Mouse (Mus musculus) lung, postnatal 0 days (tissue): Measurements from ENCODE around the gene Tlr12. TPM values are rescaled to one million over a fixed set of nuclear protein-coding genes. Genes with fewer than 3 reads are reported as not detected.
A peak's percentile ranks its signal among the peaks of the same experiment; 100 is the strongest.

Experiments
- ATAC-seq: fragments of 200-750 bp; cut with Nextera tagmentation; 2 replicates; pipeline ENCODE4 v1.8.0; 2017; ENCODE audit warnings: moderate library complexity
- DNase-seq: peaks from one replicate; pipeline ENCODE4 v3.0.0-alpha.2; 2016; ENCODE audit warnings: low spot score
- H3K27ac ChIP-seq: fragments of 300-500 bp; sonication (generic); 2 replicates; pipeline ENCODE4 v1.5.1; 2014; ENCODE audit warnings: antibody characterized with exemption, mild to moderate bottlenecking, low read length, mixed read lengths
- H3K27me3 ChIP-seq: fragments of 300-500 bp; sonication (generic); replicated peaks from 2 replicates; pipeline ENCODE4 v1.6.1; 2014; ENCODE audit warnings: low read length, mixed read lengths; ENCODE audit not compliant: insufficient read depth
- H3K36me3 ChIP-seq: fragments of 300-500 bp; sonication (generic); 2 replicates; pipeline ENCODE4 v1.6.1; 2014; ENCODE audit warnings: low read length, mixed read lengths; ENCODE audit not compliant: insufficient read depth
- H3K4me1 ChIP-seq: fragments of 300-500 bp; sonication (generic); 2 replicates; pipeline ENCODE4 v1.6.1; 2014; ENCODE audit warnings: antibody characterized with exemption, low read depth, low read length, mixed read lengths; ENCODE audit not compliant: insufficient read depth
- H3K4me2 ChIP-seq: fragments of 300-500 bp; sonication (generic); replicated peaks from 2 replicates; pipeline ENCODE4 v1.6.1; 2014; ENCODE audit warnings: low read depth, mild to moderate bottlenecking, low read length, moderate library complexity, mixed read lengths
- H3K4me3 ChIP-seq: fragments of 300-500 bp; sonication (generic); 2 replicates; pipeline ENCODE4 v1.5.1; 2014; ENCODE audit warnings: low read depth, low read length
- H3K9ac ChIP-seq: fragments of 300-500 bp; sonication (generic); replicated peaks from 2 replicates; pipeline ENCODE4 v1.6.1; 2014; ENCODE audit warnings: low read depth, mild to moderate bottlenecking
- H3K9me3 ChIP-seq: fragments of 300-500 bp; sonication (generic); 2 replicates; pipeline ENCODE4 v1.6.1; 2016; ENCODE audit warnings: low read length, mixed read lengths
- CTCF ChIP-seq: IDR thresholded peaks from 2 replicates; pipeline ENCODE4 v1.5.1; 2016; ENCODE audit warnings: antibody characterized with exemption, mild to moderate bottlenecking
- EP300 ChIP-seq: IDR thresholded peaks from 2 replicates; pipeline ENCODE4 v1.6.1; 2016; ENCODE audit warnings: antibody characterized with exemption, mild to moderate bottlenecking, control low read depth
- WGBS: fragments of 180-500 bp; shearing (Covaris S2); extraction: QIAGEN DNeasy Blood & Tissue Kit; methylation state at CpG from one replicate; pipeline ENCODE4 v1.1.7; 2014; 5-methylcytosine and 5-hydroxymethylcytosine counted together
- polyA plus RNA-seq: library from polyadenylated mRNA; unstranded; fragments of >200 nt; fragmentation: Nextera tagmentation; extraction: Ambion mirVana; gene quantifications from 2 replicates; pipeline ENCODE4 v1.2.1, GENCODE M21; 2015

Tlr12 gene
- polyA plus RNA-seq, 1 experiment from 2014 or later, result 2.2 TPM

GRCm38 (mm10) chr4:128655446-128655845 lies 37.0 kb upstream of the Tlr12 start:
- Histone ChIP-seq H3K4me2 (peak overlapping the region; percentile 100), H3K9me3 (no peaks in the 10 kb centered on the region), H3K4me3 (peak overlapping the region; percentile 69), H3K27me3 (no peaks in the 10 kb centered on the region), H3K9ac (peak overlapping the region; percentile 53), H3K27ac (no peak overlapping the region), H3K36me3 (no peaks in the 10 kb centered on the region), H3K4me1 (no peaks in the 10 kb centered on the region)
- DNase-seq (no peak), ATAC-seq (no peak)
- WGBS, result 4% methylated on average over 12 of the region's 12 CpGs
- TF ChIP-seq CTCF (no peak), EP300 (no peak)

- peak; percentile 99 for ATAC-seq
- DNase-seq, result peak; percentile 97
- Histone ChIP-seq H3K4me3 (peak within 1 kb of the TSS; percentile 69), H3K9me3 (no peaks in the 10 kb centered on the region), H3K36me3 (no peaks in the 10 kb centered on the region), H3K9ac (peak within 1 kb of the TSS; percentile 53), H3K27me3 (no peaks in the 10 kb centered on the region), H3K4me2 (peak within 1 kb of the TSS; percentile 100), H3K4me1 (no peaks in the 10 kb centered on the region), H3K27ac (peak within 1 kb of the TSS; percentile 54)
- under 1% methylated on average over 84 of the region's 85 CpGs for WGBS
- TF ChIP-seq EP300 (no peak), CTCF (peak; percentile 68)
Observed at GRCm38 (mm10) chr4:128654505-128655381, 36.3 kb upstream of the Tlr12 start, which contains the start of gene Phc2. TSS of gene Phc2 (plus strand) at chr4:128654702.

DNA sequence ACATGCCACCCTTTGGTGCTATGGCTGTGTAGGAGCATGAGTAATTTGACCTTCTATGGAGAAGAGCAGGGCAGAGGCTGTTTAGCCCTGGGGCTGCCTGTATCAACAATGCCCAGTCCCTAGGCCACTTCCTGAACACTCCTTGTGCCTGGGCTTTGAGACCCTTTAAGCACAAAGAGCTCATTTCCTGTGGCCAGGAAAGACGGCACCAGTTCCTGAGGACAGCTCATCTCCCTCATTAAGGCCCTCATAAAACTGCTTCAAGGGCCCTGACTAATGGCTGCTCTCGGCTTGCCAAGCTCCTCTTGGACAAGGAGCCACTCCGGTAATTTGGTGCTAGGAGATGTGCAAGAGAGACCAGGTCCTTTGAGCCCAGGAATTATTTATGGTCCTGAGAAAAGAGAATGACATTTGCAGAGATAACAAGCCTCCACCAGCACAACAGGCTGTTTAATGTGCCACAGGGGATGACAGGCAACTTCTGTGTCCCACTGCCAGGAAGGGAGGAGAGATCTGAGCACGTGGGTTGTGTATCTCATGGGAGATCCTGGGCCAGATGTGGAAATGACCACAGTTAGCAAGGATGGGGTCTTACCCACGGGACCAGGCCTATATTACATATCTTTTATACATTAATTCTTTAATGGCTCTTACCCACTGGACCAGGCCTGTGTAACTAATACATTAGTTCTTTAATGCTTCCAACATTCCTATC lies 34.3 kb upstream of the Tlr12 start:
- ATAC-seq (peak; percentile 50), DNase-seq (peak; percentile 61)
- Histone ChIP-seq H3K9ac (no peak overlapping the region), H3K4me3 (no peak overlapping the region), H3K27ac (peak overlapping the region; percentile 54), H3K4me1 (no peaks in the 10 kb centered on the region), H3K9me3 (no peaks in the 10 kb centered on the region), H3K27me3 (no peaks in the 10 kb centered on the region), H3K4me2 (no peak overlapping the region), H3K36me3 (no peaks in the 10 kb centered on the region)
- 26% methylated on average over 5 of the region's 5 CpGs for WGBS
- TF ChIP-seq CTCF, result no peak
- peak; percentile 83 for TF ChIP-seq EP300

- no peak overlapping the region for H3K27ac ChIP-seq
- no peak for ATAC-seq
- no peak for DNase-seq
- H3K27me3 ChIP-seq, result no peaks in the 10 kb centered on the region
- H3K36me3 ChIP-seq, result no peaks in the 10 kb centered on the region
- 52% methylated on average over 3 of the region's 3 CpGs for whole genome bisulfite sequencing
- no peak for TF ChIP-seq EP300
- TF ChIP-seq CTCF, result no peak
- H3K4me2 ChIP-seq, result no peak overlapping the region
- H3K4me1 ChIP-seq, result no peaks in the 10 kb centered on the region
- no peak overlapping the region for H3K4me3 ChIP-seq
- H3K9me3 ChIP-seq, result no peaks in the 10 kb centered on the region
- no peak overlapping the region for H3K9ac ChIP-seq
Observed at GRCm38 (mm10) chr4:128651530-128651929, 33.1 kb upstream of the Tlr12 start.

DNA sequence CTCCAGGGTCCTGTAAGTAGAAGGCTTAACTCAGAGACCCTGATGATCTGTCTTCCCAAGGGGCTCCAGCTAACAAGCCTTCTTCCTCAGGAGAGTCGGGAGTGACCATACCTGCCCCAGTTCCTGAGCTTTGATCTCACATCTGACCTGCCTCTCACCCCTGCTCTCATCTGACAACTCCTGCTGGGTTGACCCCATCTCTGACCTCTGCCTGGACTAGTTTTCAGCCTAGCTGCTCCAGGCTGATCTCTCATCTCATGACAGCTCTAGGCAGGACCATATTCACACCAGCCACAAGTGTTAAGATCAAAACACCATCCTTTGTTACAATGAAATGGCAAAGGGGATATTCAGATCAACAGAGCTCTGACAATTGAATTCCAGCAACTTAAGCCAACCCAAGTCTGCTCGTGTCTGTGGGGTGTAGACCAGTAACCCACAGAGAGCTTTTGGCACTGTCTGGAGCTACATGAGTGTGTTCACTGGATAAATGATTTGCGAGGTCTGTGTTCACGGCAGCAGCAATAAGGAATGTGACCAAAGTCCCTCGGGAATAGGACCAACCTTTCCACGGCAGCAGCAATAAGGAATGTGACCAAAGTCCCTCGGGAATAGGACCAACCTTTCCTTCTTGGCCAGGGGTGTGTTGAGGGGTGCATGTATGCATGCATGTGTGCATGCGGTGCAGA lies 30.3 kb upstream of the Tlr12 start:
- Histone ChIP-seq H3K4me3 (no peak overlapping the region), H3K36me3 (no peaks in the 10 kb centered on the region), H3K9me3 (no peaks in the 10 kb centered on the region), H3K4me2 (no peak overlapping the region), H3K9ac (no peak overlapping the region), H3K4me1 (no peaks in the 10 kb centered on the region), H3K27me3 (no peaks in the 10 kb centered on the region), H3K27ac (no peak overlapping the region)
- no peak for ATAC-seq
- no peak for DNase-seq
- TF ChIP-seq EP300, result no peak
- 41% methylated on average over 8 of the region's 8 CpGs for WGBS

- H3K9ac ChIP-seq, result no peak overlapping the region
- H3K4me3 ChIP-seq, result no peak overlapping the region
- DNase-seq, result no peak
- 28% methylated on average over 7 of the region's 7 CpGs for WGBS
- no peaks in the 10 kb centered on the region for H3K27me3 ChIP-seq
- H3K9me3 ChIP-seq, result no peaks in the 10 kb centered on the region
- no peak overlapping the region for H3K27ac ChIP-seq
- no peak for ATAC-seq
- H3K4me1 ChIP-seq, result no peaks in the 10 kb centered on the region
- H3K4me2 ChIP-seq, result no peak overlapping the region
- H3K36me3 ChIP-seq, result no peaks in the 10 kb centered on the region
- no peak for TF ChIP-seq CTCF
- TF ChIP-seq EP300, result no peak
Observed at GRCm38 (mm10) chr4:128646762-128647161, 28.3 kb upstream of the Tlr12 start.
